Mouse (Mus musculus) forebrain, postnatal 0 days (tissue): ENCODE data around the gene Efna4. TPM values are rescaled to one million over a fixed set of nuclear protein-coding genes. Genes with fewer than 3 reads are reported as not detected.

Experiments
- ATAC-seq: fragments of 200-750 bp; cut with Nextera tagmentation; 2 replicates; pipeline ENCODE4 v1.8.0; 2017; ENCODE audit warnings: mild to moderate bottlenecking, moderate library complexity
- DNase-seq: peaks from one replicate; pipeline ENCODE4 v3.0.0-alpha.2; 2015
- H3K27ac ChIP-seq: fragments of 300-500 bp; sonication (generic); 2 replicates; pipeline ENCODE4 v1.5.1; 2014; ENCODE audit warnings: low read depth, mild to moderate bottlenecking, antibody characterized with exemption, low read length, moderate library complexity, mixed read lengths
- H3K27me3 ChIP-seq: fragments of 300-500 bp; sonication (generic); 2 replicates; pipeline ENCODE4 v1.6.1; 2014; ENCODE audit warnings: mild to moderate bottlenecking, low read length, mixed read lengths; ENCODE audit not compliant: insufficient read depth
- H3K36me3 ChIP-seq: fragments of 300-500 bp; sonication (generic); 2 replicates; pipeline ENCODE4 v1.6.1; 2014; ENCODE audit warnings: mild to moderate bottlenecking, moderate library complexity; ENCODE audit not compliant: insufficient read depth
- H3K4me1 ChIP-seq: fragments of 300-500 bp; sonication (generic); 2 replicates; pipeline ENCODE4 v1.6.1; 2014; ENCODE audit warnings: antibody characterized with exemption; ENCODE audit not compliant: insufficient read depth
- H3K4me2 ChIP-seq: fragments of 300-500 bp; sonication (generic); 2 replicates; pipeline ENCODE4 v1.6.1; 2014; ENCODE audit warnings: low read depth, mild to moderate bottlenecking, moderate library complexity
- H3K4me3 ChIP-seq: fragments of 300-500 bp; sonication (generic); 2 replicates; pipeline ENCODE4 v1.5.1; 2014; ENCODE audit warnings: low read depth, low read length, mixed read lengths
- H3K9ac ChIP-seq: fragments of 300-500 bp; sonication (generic); 2 replicates; pipeline ENCODE4 v1.6.1; 2014; ENCODE audit warnings: mild to moderate bottlenecking
- H3K9me3 ChIP-seq: fragments of 300-500 bp; sonication (generic); 2 replicates; pipeline ENCODE4 v1.6.1; 2016; ENCODE audit warnings: low read length
- CTCF ChIP-seq: sonication (generic); IDR thresholded peaks from 2 replicates; pipeline ENCODE4 v1.5.1; 2016; ENCODE audit warnings: antibody characterized with exemption, control low read depth, low read depth
- WGBS: fragments of 180-500 bp; shearing (Covaris S2); extraction: QIAGEN DNeasy Blood & Tissue Kit; methylation state at CpG from one replicate; pipeline ENCODE4 v1.1.7; 2014; 5-methylcytosine and 5-hydroxymethylcytosine counted together
- polyA plus RNA-seq: library from polyadenylated mRNA; unstranded; fragments of >200 nt; fragmentation: Nextera tagmentation; extraction: Ambion mirVana; gene quantifications from 2 replicates; pipeline ENCODE4 v1.2.1, GENCODE M21; 2015
- total RNA-seq: library from RNA; depleted of rRNA; stranded (reverse); fragments of >200 nt; gene quantifications from 2 replicates; pipeline ENCODE4 v1.2.3, GENCODE M21; 2014

The Efna4 gene
- total and polyA plus RNA-seq, 2 experiments from 2014 or later = 7.8 to 8.4 TPM

DNA sequence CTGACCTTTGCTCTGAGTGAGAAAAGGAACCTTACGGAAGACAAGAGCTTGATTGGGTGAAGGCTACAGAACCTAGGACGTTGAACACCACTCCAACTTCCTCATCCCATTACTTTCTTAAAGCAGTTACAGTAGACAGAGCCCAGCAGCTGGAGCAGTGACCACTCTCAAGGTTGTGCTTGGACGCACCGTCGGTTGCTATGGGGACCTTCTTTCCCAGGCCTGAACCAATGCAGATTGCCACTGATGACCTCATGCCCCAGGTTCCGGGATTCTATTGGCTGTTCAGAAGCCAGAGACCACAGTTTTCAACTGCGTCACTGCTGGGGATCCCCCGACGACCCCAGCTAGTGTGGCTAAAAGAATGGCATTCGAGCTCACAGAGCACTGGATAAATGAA, 6.9 kb downstream of the Efna4 start:
- H3K4me1 ChIP-seq = peaks cover 10% of the 10 kb centered on the region
- ATAC-seq (peak; percentile 44), DNase-seq (no peak)
- H3K9me3 ChIP-seq = no peaks in the 10 kb centered on the region
- 25% methylated on average over 10 of the region's 10 CpGs for WGBS
- no peak for TF ChIP-seq CTCF
- H3K9ac ChIP-seq = no peak overlapping the region
- H3K36me3 ChIP-seq = peaks cover 9% of the 10 kb centered on the region
- no peak overlapping the region for H3K27ac ChIP-seq
- H3K4me2 ChIP-seq = no peak overlapping the region
- H3K27me3 ChIP-seq = no peaks in the 10 kb centered on the region
- no peak overlapping the region for H3K4me3 ChIP-seq

GRCm38 (mm10) chr3:89330346-89330745, 7.5 kb downstream of the Efna4 start:
- ATAC-seq (no peak), DNase-seq (no peak)
- no peak for TF ChIP-seq CTCF
- peaks cover 9% of the 10 kb centered on the region for H3K36me3 ChIP-seq
- 39% methylated on average over 3 of the region's 3 CpGs for WGBS
- H3K4me2 ChIP-seq = no peak overlapping the region
- H3K9ac ChIP-seq = no peak overlapping the region
- H3K27ac ChIP-seq = no peak overlapping the region
- H3K27me3 ChIP-seq = no peaks in the 10 kb centered on the region
- no peak overlapping the region for H3K4me3 ChIP-seq
- H3K4me1 ChIP-seq = peaks cover 9% of the 10 kb centered on the region
- H3K9me3 ChIP-seq = no peaks in the 10 kb centered on the region

DNA sequence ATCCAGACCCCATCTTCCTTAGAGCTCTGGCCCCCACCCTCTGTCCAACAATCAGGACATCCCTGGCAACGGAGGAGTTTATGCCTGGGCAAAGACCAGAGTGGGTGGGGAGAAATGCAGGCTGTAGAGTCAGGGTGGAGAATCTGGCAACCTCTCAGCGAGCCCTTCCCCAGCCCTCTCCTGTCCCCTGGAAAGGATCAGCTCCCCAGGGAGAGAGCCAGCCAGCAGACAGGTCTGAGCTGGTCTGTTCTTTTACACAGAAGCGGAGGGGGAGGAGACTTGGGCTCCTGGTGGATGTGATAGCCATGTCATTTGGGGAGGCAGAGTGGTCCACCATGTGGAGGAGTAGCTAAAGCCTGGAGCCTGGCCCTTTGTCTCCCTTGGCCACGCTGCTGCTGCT, 9.2 kb downstream of the Efna4 start:
- no peak for ATAC-seq
- Histone ChIP-seq H3K27me3 (no peaks in the 10 kb centered on the region), H3K9ac (no peak overlapping the region), H3K36me3 (peaks cover 3% of the 10 kb centered on the region; the same call in 1 of the 2 replicates), H3K9me3 (no peaks in the 10 kb centered on the region), H3K4me1 (peaks cover 9% of the 10 kb centered on the region), H3K4me3 (no peak overlapping the region), H3K27ac (no peak overlapping the region), H3K4me2 (no peak overlapping the region)
- TF ChIP-seq CTCF = no peak
- DNase-seq = no peak
- 25% methylated on average over 4 of the region's 4 CpGs for WGBS

DNA sequence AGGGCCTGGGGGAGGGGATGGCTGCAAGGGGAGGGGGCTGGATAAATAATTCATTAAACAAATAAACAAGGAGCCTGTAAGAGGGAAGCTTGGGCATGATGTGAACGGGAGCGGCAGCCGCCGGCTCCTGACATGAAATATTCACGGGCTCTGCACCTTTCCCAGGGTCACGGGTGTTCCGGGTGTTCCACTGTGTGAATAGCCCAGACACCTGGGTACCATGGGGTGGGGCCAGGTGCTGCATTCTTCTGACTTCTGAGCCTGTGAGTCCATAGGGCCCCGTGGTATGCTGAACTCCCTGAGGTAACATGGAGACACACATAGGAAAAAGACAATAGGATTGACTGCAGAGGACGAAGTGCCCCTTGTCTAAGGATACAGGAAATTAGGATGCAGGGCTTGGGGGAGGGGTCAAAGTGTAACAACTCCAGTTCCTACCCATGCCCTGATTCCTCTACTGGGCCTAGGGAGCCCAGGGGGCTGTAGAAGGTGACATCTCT, 10.4 kb downstream of the Efna4 start:
- ATAC-seq (no peak), DNase-seq (no peak)
- H3K27ac ChIP-seq = no peak overlapping the region
- H3K9me3 ChIP-seq = no peaks in the 10 kb centered on the region
- H3K36me3 ChIP-seq = no peaks in the 10 kb centered on the region
- peaks cover 3% of the 10 kb centered on the region; the same call in 1 of the 2 replicates for H3K4me1 ChIP-seq
- no peak for TF ChIP-seq CTCF
- H3K9ac ChIP-seq = no peak overlapping the region
- H3K4me3 ChIP-seq = no peak overlapping the region
- WGBS = 63% methylated on average over 9 of the region's 9 CpGs
- no peaks in the 10 kb centered on the region for H3K27me3 ChIP-seq
- no peak overlapping the region for H3K4me2 ChIP-seq

DNA sequence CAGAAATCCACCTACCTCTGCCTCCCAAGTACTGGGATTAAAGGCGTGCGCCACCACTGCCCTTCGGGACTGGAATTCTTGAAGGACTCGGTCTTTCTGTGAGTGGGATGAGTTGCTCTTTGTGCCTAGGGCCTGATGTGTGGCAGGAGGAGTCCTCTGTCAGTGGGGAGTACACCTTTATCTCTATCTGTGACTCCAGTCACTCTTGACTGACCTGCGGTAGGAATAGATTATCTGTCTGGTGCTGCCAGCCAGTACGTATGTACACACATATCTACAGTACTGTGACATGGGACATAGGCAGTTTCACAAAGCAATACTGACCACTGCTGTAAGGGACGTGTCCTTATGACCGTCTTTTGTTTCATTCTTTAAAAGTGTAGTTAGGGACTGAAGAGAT, 11.9 kb downstream of the Efna4 start:
- no peaks in the 10 kb centered on the region for H3K4me1 ChIP-seq
- no peak for ATAC-seq
- no peak overlapping the region for H3K9ac ChIP-seq
- H3K4me3 ChIP-seq = no peak overlapping the region
- no peak for TF ChIP-seq CTCF
- no peaks in the 10 kb centered on the region for H3K9me3 ChIP-seq
- no peaks in the 10 kb centered on the region for H3K27me3 ChIP-seq
- DNase-seq = no peak
- WGBS = 92% methylated on average over 8 of the region's 8 CpGs
- no peak overlapping the region for H3K27ac ChIP-seq
- no peaks in the 10 kb centered on the region for H3K36me3 ChIP-seq
- H3K4me2 ChIP-seq = no peak overlapping the region

GRCm38 (mm10) chr3:89322514-89323165, 15.2 kb downstream of the Efna4 start, which contains the start of gene Efna3:
Efna3 (minus strand) TSS chr3:89322965.
- DNase-seq (peak; percentile 96), ATAC-seq (peak; percentile 47)
- WGBS = 2% methylated on average over 43 of the region's 53 CpGs
- H3K4me2 ChIP-seq = peak within 1 kb of the TSS; percentile 77
- H3K9me3 ChIP-seq = no peaks in the 10 kb centered on the region
- H3K27ac ChIP-seq = peak within 1 kb of the TSS; percentile 97
- H3K4me3 ChIP-seq = peak within 1 kb of the TSS; percentile 68
- no peaks in the 10 kb centered on the region for H3K27me3 ChIP-seq
- no peak for TF ChIP-seq CTCF
- H3K9ac ChIP-seq = peak within 1 kb of the TSS; percentile 90
- H3K4me1 ChIP-seq = peaks cover 7% of the 10 kb centered on the region; the same call in 1 of the 2 replicates
- no peaks in the 10 kb centered on the region for H3K36me3 ChIP-seq

DNA sequence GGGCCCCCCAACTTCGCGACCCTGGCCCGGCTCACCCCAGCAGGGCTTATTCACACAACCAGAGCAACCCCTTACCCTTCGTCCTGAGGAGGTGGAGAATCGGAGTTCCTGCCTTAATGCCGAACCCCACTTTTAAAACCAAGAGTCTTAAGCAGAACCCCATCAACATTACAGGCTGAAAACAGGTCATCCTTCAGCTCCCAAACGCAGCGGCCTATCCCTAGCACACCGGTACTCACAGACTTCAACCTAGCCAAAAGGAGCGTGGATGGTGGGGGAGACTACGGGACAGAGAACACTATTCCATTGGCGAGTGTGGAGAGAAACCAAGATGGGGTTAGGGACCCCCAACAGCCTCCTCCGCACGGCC, 15.7 kb downstream of the Efna4 start:
- Histone ChIP-seq H3K27ac (peak overlapping the region; percentile 97), H3K9me3 (no peaks in the 10 kb centered on the region), H3K4me1 (peaks cover 11% of the 10 kb centered on the region), H3K9ac (peak overlapping the region; percentile 90), H3K36me3 (no peaks in the 10 kb centered on the region), H3K27me3 (no peaks in the 10 kb centered on the region), H3K4me2 (peak overlapping the region; percentile 77), H3K4me3 (peak overlapping the region; percentile 68)
- 2% methylated on average over 14 of the region's 14 CpGs for WGBS
- no peak for DNase-seq
- no peak for ATAC-seq
- no peak for TF ChIP-seq CTCF
